Mouse (Mus musculus) urinary bladder, postnatal 4 days (tissue): ENCODE results near the gene Arhgap42.

Experiments
- DNase-seq, 2 experiments: peaks; one replicate each; pipeline ENCODE4 v3.0.0; 2021 to 2022; ENCODE audit warnings: low spot score in 2 of 2

Arhgap42 gene

GRCm38 (mm10) chr9:9210464-9210863 lies 28.4 kb downstream of the Arhgap42 start:
- no peak for DNase-seq

DNA sequence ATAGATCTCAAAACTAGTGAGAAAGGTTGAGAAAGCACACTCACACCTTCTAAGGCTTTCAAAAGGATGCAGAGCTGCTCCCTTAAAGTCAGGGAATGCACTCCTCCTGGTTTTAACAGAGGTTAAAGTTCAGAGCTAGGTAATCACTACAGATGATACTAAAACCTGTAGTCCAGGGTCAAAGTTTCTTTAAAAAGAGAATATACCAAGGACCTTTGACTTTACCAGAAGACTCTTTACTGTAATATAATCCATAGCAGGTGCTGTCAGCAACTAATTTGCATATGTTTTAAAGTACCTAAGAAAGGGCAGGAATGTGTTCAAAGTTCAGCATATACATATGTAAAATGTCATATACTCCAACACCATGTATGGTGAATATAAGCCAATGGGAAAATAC lies 30.7 kb downstream of the Arhgap42 start:
- DNase-seq, result no peak

- DNase-seq, result no peak
Measured at GRCm38 (mm10) chr9:9207251-9207650, 31.6 kb downstream of the Arhgap42 start.

DNA sequence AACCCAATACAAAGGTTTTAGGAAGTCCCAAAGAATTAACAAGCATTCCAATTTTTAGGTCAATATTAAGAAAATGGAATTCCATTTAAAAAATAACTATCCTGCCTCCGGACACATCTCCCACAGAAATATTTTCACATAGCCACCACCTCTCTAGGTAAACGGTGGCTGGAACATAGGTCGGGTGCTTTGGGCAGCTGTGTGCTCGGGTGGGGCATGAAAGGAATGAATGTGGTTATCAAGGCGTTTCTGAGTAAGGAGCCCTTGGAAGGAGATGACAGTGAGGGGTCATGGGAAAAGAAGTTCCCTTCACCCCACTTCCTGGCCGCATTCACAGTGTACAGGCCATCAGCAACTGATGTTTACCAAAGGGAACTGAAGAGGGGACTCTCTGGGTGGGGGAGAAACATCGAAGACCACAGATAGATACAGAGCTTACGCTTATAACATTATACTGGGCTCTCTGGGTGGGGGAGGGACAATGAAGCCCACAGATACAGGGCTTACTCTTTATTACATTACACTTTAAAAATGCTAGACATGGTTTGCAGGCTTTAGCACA lies 38.0 kb downstream of the Arhgap42 start:
- no peak for DNase-seq

DNA sequence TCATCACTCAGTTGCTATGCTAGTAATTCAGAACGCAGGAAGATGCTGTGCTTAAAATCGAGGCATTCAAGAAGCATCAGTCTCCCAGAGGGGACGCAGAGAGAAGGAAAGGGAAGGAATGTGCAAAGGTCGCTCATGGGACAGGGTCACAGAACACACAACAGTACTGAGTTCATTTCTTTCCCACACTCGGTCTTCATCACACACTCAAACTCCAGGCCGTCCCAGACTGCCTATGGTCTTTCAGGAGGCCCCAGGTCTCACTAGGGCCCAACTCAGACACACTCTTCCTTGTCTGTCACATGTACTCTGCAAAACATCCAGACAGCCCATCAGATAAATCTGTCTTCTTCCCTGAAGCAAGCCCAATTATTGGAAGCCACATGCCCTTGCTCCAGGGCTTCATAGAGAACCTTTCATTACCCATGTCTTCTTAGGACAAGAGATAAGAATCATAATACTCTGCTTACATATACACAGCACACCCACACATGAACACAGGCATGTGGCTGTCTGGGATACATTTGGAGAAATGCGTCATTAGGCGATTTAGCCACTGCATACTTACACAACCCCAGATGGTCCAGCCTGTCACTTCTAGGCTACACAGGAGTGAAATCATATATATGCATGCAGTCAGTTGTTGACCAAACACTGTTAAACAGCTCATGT lies 39.6 kb downstream of the Arhgap42 start:
- DNase-seq, result no peak

- no peak for DNase-seq
Measured at GRCm38 (mm10) chr9:9198645-9199044, 40.3 kb downstream of the Arhgap42 start.

GRCm38 (mm10) chr9:9196046-9196445 lies 42.9 kb downstream of the Arhgap42 start:
- no peak for DNase-seq

DNA sequence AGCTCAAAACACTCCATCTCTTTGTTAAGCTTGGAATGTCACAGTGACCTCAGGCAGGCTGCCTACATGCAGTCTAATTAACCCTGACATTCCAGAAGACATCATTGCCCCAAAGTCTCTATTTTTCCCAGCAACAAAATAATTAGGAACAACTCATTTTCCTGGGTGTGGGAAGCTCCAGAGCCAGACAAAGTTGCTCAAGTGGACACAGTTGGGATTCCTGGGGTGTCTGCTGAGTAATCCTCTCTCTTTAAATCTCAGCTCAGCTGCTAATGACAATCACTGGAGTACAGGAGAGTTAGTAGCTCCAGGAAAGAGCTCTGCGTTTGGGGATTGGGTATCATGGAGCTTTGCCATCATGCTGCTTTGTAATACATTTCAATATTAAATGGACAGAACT lies 44.4 kb downstream of the Arhgap42 start:
- DNase-seq, result no peak

GRCm38 (mm10) chr9:9192716-9193115 lies 46.2 kb downstream of the Arhgap42 start:
- no peak for DNase-seq

DNA sequence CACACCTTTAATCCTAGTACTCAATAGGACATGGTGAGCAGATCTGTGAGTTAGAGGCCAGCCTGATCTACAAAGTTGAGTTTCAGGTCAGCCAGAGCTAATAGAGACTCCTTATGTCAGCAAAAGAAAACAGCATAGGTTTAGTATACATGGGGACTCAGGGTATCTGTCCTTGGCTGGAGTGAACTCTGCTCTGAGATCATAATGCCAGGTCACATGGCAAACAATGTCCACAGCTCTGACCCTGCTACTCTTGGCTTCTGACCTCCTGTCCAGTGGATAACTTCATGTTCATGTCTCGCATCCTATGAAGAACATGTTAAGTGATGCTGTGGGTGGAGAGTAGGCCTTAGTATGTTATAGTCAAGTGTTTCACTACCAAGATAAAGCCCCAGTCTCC lies 48.1 kb downstream of the Arhgap42 start:
- DNase-seq, result no peak

DNA sequence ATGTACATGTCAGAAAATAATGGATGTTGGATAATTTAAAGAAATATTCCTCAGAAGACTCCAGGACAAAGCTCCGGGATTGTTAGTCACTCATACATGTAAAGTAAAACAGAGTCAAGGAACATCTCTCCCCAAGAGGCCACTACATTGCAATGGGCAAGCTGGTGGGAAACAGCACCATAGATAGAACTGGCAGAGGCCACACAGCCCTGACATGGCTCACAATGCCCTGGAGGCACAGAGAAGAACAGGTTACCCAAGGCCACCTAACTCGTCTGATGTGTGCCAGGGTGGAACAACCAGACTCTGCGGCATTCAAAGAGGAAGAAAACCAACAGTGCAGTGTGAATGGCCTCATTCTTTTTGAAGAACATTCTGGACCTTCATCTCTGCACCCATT lies 50.7 kb downstream of the Arhgap42 start:
- no peak for DNase-seq

DNA sequence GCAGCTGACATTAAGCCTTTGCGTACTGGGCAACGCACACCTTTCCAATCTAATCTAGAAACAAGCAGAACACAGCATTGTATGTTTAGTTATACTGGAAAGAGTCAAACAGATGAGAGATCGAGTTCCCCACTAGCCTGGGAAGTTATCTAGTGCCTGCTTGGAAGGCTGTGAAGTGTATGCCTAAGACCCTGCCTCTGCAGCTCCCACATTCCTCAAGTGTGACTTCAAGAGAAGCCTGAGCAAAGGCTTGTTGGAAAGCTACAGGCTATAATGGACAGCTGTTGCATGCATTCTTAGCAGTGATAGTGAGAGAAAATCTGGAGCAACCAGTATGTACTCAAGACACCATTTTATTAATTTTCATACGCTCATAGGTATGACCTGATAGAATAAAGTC lies 61.2 kb downstream of the Arhgap42 start:
- no peak for DNase-seq

DNA sequence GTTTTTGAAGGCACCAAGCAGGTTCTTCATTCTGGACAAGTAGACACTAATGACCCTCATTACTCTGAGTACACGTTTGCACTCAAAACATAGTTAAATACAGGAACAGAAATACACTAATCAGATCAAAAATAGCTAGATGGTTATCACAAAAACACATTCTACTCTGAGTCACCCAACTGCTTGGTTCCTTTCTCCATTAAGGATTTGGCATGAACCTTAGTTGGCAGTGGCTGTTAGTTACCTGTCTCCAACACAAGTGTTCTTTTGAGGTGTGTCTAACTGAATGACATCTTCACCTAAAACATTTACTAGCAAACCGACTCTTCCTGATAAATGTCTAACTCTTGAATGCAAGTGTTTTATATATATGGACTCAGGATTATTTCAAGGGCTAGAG lies 64.0 kb downstream of the Arhgap42 start:
- DNase-seq, result no peak

- no peak for DNase-seq
Measured at GRCm38 (mm10) chr9:9174206-9174605, 64.7 kb downstream of the Arhgap42 start.

DNA sequence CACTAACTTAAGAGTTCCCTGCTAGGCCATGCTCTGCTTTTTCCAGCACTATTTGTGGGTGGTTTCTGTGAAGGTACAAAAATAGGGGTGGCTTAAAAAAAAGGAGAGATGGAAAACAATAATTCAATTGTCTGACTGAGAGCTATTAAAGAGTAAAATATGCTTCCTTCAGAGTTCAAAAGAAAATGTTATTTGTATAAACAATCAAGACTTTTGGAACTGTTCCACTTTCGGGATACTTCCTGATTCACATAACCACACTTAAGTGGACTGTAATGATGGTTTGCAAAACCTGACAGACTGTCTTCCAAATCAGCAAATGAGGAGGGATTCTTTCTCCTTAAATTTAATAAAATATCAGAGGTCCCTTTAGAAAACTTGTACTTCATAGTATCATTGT lies 65.8 kb downstream of the Arhgap42 start:
- no peak for DNase-seq

DNA sequence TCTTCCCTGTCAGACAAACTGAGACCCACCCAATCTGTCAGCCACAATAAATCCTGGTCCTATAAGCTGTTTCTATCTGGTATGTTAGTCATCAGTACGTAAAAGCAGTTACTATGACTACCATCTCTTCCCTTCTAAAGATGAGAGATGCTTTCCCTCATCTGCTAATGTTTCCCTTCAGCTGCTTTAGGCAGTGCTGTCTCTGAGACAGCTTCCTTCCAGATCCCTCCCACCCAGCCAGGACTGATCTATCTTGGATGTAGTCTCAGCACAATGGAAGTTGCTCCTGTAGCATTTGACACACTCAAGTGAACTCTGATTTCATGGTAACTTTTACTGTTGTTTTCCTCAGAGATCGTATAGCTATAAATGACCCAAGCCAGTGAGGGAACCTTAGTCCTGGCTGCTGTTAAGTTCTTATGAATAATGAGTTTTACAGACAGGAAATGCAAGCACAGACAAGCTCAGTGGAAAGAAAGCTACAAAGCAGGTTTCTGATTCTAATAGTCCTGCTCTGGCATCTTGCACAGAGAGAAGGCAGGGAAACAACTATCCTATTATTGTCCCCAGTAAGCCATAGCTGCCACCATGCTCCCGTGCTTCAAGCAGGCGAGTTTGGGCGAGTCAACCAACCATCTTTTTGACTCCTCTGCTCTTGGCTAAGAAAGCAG lies 67.6 kb downstream of the Arhgap42 start:
- DNase-seq, result no peak

DNA sequence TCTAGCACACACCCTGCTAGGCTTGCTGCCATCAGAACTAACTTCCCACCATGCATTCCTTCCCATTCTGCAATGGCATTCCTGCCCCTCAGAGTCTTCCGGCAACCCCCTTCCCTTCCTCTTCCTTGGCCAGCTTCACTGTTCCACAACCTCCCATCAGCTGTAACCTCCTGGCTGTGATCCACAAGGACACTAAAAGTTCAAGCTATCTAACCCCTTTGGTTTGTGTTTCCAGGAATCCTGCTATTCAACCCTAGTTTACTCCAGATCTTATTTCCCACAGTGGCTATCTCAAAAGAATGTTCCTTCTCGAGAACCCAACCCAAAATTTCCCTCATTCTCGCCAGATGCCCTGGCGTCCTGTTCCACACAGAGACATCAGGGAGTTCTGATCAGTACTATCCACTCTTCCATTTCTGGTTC lies 73.2 kb downstream of the Arhgap42 start:
- peak in 1 of 2 experiments; percentile 22 for DNase-seq

GRCm38 (mm10) chr9:9160736-9161135 lies 78.2 kb downstream of the Arhgap42 start:
- no peak for DNase-seq

- DNase-seq, result no peak
Measured at GRCm38 (mm10) chr9:9158241-9158640, 80.7 kb downstream of the Arhgap42 start.

GRCm38 (mm10) chr9:9157425-9157824 lies 81.5 kb downstream of the Arhgap42 start:
- DNase-seq, result no peak

- no peak for DNase-seq
Measured at GRCm38 (mm10) chr9:9154636-9155035, 84.3 kb downstream of the Arhgap42 start.

DNA sequence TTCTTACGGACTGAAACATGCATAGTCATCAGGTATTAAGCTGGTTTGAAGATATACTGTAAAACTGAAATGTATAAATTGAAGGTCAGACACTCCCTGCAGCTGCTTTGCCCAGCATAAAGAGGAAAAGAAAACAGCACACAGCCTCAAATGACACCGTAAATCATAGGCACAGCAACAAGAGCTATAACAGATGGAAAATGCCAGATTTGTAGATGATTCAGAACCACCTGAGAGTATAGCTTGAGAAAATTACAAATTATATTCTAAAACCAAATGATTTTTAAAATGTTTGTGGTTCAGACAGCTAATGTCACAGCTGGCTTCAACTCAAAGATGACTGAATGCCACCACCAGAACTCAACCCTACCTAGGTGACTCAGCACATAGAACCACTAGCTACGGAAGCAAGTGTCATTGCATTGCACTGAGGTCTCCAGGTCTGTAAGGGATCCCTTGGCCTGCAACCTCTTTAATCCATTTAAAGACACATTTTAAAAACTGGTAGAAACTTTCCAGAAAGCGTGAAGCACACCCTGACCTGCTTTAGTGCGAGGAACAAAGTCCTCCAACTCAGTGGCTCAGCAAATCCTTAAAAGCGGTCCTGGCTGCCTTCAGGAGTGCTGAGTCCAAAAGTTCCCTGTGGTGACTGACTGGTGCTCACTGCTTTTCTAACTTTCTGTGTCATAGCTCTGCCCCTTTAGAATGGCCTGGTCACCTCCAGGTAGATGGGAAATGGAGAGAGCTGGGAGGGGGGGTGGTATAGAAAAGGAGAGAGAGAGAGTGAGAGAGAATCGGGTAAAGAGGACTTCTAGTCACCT lies 94.4 kb downstream of the Arhgap42 start:
- no peak for DNase-seq
